Mouse (Mus musculus) adrenal gland, postnatal 10 days (tissue): ENCODE measurements at regions not wholly inside any gene's neighbourhood (a gene's known extent, or its start where the extent isn't known, plus 50 kb on each side); places are given as distances from the start of the nearest gene placed in this dataset.
"Not testable (repeated sequence)": the region's sequence is repeated elsewhere in the genome, so short reads cannot be mapped to it uniquely, and the experiment has no call there.

Experiments used
- DNase-seq: peaks from one replicate; pipeline ENCODE4 v3.0.0; 2021; ENCODE audit warnings: mixed read lengths

GRCm38 (mm10) chr3:78573299-78573698 is 713.0 kb downstream of the Rapgef2 start:
- no peak for DNase-seq

- not testable (repeated sequence) for DNase-seq
Measured at GRCm38 (mm10) chr3:78564926-78565325, 721.4 kb downstream of the Rapgef2 start.
